Mouse (Mus musculus) kidney, embryonic 15.5 days (tissue): ENCODE data around the gene Akap9. TPM values are rescaled to one million over a fixed set of nuclear protein-coding genes. Genes with fewer than 3 reads are reported as not detected.
"Not testable (repeated sequence)": the region's sequence is repeated elsewhere in the genome, so short reads cannot be mapped to it uniquely, and the experiment has no call there.

Source experiments
- ATAC-seq: fragments of 200-750 bp; cut with Nextera tagmentation; replicated peaks from 2 replicates; pipeline ENCODE4 v1.8.0; 2017; ENCODE audit warnings: moderate TSS enrichment; ENCODE audit not compliant: low FRiP score
- H3K27ac ChIP-seq: fragments of 300-500 bp; sonication (generic); 2 replicates; pipeline ENCODE4 v1.5.1; 2015; ENCODE audit warnings: mild to moderate bottlenecking, inconsistent platforms
- H3K27me3 ChIP-seq: fragments of 300-500 bp; sonication (generic); 2 replicates; pipeline ENCODE4 v1.6.1; 2015; ENCODE audit warnings: inconsistent platforms
- H3K36me3 ChIP-seq: fragments of 300-500 bp; sonication (generic); 2 replicates; pipeline ENCODE4 v1.6.1; 2015; ENCODE audit warnings: inconsistent platforms
- H3K4me1 ChIP-seq: fragments of 300-500 bp; sonication (generic); 2 replicates; pipeline ENCODE4 v1.6.1; 2015; ENCODE audit warnings: inconsistent platforms
- H3K4me2 ChIP-seq: fragments of 300-500 bp; sonication (generic); 2 replicates; pipeline ENCODE4 v1.6.1; 2015; ENCODE audit warnings: moderate library complexity, mild to moderate bottlenecking, inconsistent platforms
- H3K4me3 ChIP-seq: fragments of 300-500 bp; sonication (generic); replicated peaks from 2 replicates; pipeline ENCODE4 v1.5.1; 2015; ENCODE audit warnings: mild to moderate bottlenecking, inconsistent platforms
- H3K9ac ChIP-seq: fragments of 300-500 bp; sonication (generic); 2 replicates; pipeline ENCODE4 v1.6.1; 2015; ENCODE audit warnings: mild to moderate bottlenecking, inconsistent platforms
- H3K9me3 ChIP-seq: fragments of 300-500 bp; sonication (generic); replicated peaks from 2 replicates; pipeline ENCODE4 v1.6.1; 2016; ENCODE audit warnings: inconsistent platforms
- WGBS: fragments of 180-500 bp; shearing (Covaris S2); methylation state at CpG from one replicate; pipeline ENCODE4 v1.1.7; 2015; ENCODE audit warnings: mixed read lengths; 5-methylcytosine and 5-hydroxymethylcytosine counted together
- polyA plus RNA-seq: library from polyadenylated mRNA; unstranded; fragments of >200 nt; fragmentation: Nextera tagmentation; extraction: Ambion mirVana; gene quantifications from 2 replicates; pipeline ENCODE4 v1.2.1, GENCODE M21; 2015

Gene Akap9
- polyA plus RNA-seq, 1 experiment from 2014 or later, result 126 TPM

DNA sequence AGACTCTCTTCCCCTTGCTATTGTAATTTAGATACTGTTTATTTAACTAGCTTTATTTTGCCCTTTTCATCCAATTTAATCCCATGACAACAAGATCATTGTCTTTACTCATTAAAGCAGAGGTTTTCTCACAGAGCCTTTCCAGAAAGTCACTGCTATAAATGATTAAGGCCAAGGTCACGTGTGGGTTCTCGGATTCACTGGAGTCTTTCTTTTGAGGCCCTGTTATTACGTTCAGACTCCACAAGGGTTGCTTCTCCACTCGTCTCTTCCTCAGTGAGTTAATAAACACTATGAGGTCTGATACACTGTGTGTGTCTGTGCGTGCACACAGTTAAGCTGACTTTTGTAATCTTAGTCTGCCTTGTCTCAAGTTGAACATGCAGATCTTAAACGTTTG, 47.0 kb downstream of the Akap9 start:
- peaks cover 69% of the 10 kb centered on the region for H3K36me3 ChIP-seq
- no peaks in the 10 kb centered on the region for H3K9me3 ChIP-seq
- 74% methylated on average over 6 of the region's 6 CpGs for WGBS

DNA sequence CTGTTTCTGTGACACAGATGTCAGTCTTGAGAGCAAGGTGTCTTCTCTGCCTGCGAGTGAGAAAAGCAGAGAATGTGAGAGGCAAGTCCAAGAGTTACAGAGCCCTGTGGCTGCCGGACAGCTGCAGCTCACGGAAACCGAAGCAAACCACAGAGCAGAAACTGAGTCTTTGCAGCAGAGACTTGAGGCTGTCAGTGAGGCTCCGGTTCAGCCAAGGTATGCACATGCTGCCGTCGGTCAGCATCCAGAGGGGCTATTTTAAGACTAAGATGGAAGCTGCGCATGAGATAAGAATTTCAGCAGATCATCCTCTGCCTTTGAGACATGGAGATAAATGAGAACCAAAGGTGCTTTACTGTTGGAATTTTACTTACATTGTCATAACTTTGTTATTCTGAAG, 48.3 kb downstream of the Akap9 start:
- Histone ChIP-seq H3K27ac (no peak overlapping the region), H3K36me3 (peaks cover 57% of the 10 kb centered on the region), H3K4me1 (no peaks in the 10 kb centered on the region), H3K27me3 (no peaks in the 10 kb centered on the region), H3K4me2 (no peak overlapping the region), H3K9me3 (no peaks in the 10 kb centered on the region), H3K4me3 (no peak overlapping the region), H3K9ac (no peak overlapping the region)
- 95% methylated on average over 8 of the region's 8 CpGs for WGBS
- ATAC-seq, result no peak

More for the DNA sequence above, 47.0 kb downstream of the Akap9 start:
- Histone ChIP-seq H3K4me1 (no peaks in the 10 kb centered on the region), H3K4me3 (no peak overlapping the region), H3K9ac (no peak overlapping the region), H3K27ac (no peak overlapping the region), H3K27me3 (no peaks in the 10 kb centered on the region), H3K4me2 (no peak overlapping the region)
- ATAC-seq, result no peak

DNA sequence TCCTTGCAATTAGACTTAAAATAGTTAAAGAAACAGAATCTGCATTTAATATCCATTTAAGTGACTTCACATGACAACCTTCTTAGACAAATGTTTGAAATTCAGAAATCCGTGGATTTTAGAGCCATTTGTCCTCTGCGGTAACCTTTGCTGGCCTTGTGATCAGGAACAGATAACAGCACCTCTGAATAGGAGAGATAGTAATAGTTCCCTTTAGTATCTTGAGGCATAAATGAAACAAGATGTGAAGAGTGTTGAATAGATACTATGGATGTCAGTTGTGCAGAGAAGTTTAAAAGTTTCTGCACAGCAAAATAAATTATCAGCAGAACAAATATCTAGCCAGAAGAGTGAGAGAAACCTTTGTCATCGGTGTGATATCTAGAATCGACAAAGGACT, 50.0 kb downstream of the Akap9 start:
- H3K9ac ChIP-seq, result no peak overlapping the region

GRCm38 (mm10) chr5:3989608-3990007, 61.8 kb downstream of the Akap9 start:
- 74% methylated on average over 1 of the region's 1 CpGs for WGBS
- Histone ChIP-seq H3K4me3 (no peak overlapping the region), H3K9ac (no peak overlapping the region), H3K4me1 (no peaks in the 10 kb centered on the region), H3K9me3 (no peaks in the 10 kb centered on the region), H3K27ac (no peak overlapping the region), H3K4me2 (no peak overlapping the region), H3K36me3 (peaks cover 38% of the 10 kb centered on the region), H3K27me3 (no peaks in the 10 kb centered on the region)
- no peak for ATAC-seq

More for the DNA sequence above, 50.0 kb downstream of the Akap9 start:
- Histone ChIP-seq H3K4me1 (no peaks in the 10 kb centered on the region), H3K27ac (no peak overlapping the region), H3K9me3 (no peaks in the 10 kb centered on the region), H3K4me3 (no peak overlapping the region), H3K27me3 (no peaks in the 10 kb centered on the region), H3K36me3 (peaks cover 52% of the 10 kb centered on the region), H3K4me2 (no peak overlapping the region)
- ATAC-seq, result no peak
- 95% methylated on average over 4 of the region's 4 CpGs for WGBS

DNA sequence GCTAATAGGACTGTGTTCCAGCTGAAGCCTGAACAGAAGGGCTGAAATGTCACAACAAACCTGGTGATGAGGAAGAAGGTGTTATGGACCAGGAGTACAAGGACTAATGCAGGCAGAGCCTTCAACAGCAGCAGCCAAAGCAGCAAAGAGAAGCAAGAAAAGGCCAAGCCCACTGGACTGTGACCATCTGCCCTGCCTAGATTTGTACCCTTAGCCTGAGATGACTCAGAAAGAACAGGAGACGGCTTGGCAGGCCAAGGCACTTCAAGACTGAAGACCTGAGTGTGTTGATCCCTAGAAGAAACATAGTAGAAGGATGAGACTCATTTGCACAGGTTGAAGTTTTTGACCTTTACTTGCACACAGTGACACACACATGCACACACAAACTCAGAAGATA, 62.6 kb downstream of the Akap9 start:
- no peak for ATAC-seq
- Histone ChIP-seq H3K9ac (no peak overlapping the region), H3K27me3 (no peaks in the 10 kb centered on the region), H3K36me3 (peaks cover 38% of the 10 kb centered on the region), H3K27ac (no peak overlapping the region), H3K4me3 (no peak overlapping the region), H3K4me1 (no peaks in the 10 kb centered on the region), H3K4me2 (no peak overlapping the region), H3K9me3 (no peaks in the 10 kb centered on the region)
- whole genome bisulfite sequencing, result 91% methylated on average over 1 of the region's 1 CpGs

DNA sequence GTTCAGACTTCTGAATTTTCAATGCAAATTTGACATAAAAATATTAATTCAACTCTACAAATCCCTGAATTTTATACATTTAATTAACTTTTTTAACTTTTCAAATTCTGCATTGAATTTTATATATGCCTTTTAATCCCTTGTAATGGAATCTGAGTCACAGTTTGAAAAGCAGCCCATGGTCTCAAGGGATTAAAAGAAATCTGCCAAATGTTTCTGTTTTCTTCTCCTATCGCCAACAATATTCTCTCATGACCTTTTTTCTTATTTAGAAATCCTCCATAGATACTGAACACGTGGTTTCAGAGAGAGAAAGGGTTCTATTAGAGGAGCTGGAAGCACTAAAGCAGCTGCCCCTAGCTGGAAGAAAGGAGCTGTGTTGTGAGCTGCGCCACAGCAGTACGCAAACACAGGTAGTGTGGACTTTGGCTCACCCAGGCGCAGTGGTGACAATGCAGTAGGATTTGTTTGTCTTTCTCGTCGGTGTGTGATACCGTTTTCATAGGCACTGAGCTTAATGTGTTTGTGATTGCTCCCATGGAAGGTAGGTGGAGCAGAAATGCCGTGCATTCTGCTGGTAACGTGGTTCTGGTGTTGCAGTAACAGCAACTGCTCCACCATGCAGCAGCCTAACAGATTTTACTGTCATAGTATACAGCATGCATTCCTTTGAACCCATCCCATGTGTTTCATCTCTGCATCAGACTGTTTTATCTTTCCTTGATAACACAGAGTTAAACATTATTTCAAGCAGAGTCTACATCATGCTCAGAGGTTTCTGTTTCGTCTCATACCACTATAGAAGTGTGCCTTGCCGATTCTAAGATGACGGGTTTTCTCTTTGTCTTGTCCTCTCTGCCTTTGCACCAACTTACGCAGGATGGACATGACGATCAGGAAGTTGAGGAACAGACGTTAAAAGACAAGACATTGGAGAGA, 76.9 kb downstream of the Akap9 start:
- WGBS, result 89% methylated on average over 16 of the region's 16 CpGs
- H3K4me2 ChIP-seq, result no peak overlapping the region
- no peak overlapping the region for H3K27ac ChIP-seq
- H3K27me3 ChIP-seq, result no peaks in the 10 kb centered on the region
- ATAC-seq, result no peak
- no peaks in the 10 kb centered on the region for H3K4me1 ChIP-seq
- H3K36me3 ChIP-seq, result peaks cover 31% of the 10 kb centered on the region
- H3K9ac ChIP-seq, result no peak overlapping the region
- H3K9me3 ChIP-seq, result no peaks in the 10 kb centered on the region
- no peak overlapping the region for H3K4me3 ChIP-seq

GRCm38 (mm10) chr5:4006606-4007005, 78.8 kb downstream of the Akap9 start:
- Histone ChIP-seq H3K4me2 (no peak overlapping the region), H3K4me1 (no peaks in the 10 kb centered on the region), H3K36me3 (peaks cover 42% of the 10 kb centered on the region), H3K9ac (no peak overlapping the region), H3K9me3 (no peaks in the 10 kb centered on the region), H3K4me3 (no peak overlapping the region), H3K27ac (no peak overlapping the region), H3K27me3 (no peaks in the 10 kb centered on the region)
- no peak for ATAC-seq
- WGBS, result 89% methylated on average over 3 of the region's 3 CpGs

GRCm38 (mm10) chr5:4008266-4008665, 80.4 kb downstream of the Akap9 start:
- WGBS, result 95% methylated on average over 10 of the region's 10 CpGs
- no peak for ATAC-seq
- Histone ChIP-seq H3K36me3 (peaks cover 53% of the 10 kb centered on the region), H3K27me3 (no peaks in the 10 kb centered on the region), H3K9me3 (no peaks in the 10 kb centered on the region), H3K4me2 (no peak overlapping the region), H3K4me1 (no peaks in the 10 kb centered on the region), H3K9ac (no peak overlapping the region), H3K4me3 (no peak overlapping the region), H3K27ac (no peak overlapping the region)

- Histone ChIP-seq H3K27ac (no peak overlapping the region), H3K9ac (no peak overlapping the region), H3K4me3 (no peak overlapping the region), H3K36me3 (peaks cover 56% of the 10 kb centered on the region), H3K4me1 (no peaks in the 10 kb centered on the region), H3K4me2 (no peak overlapping the region), H3K9me3 (no peaks in the 10 kb centered on the region), H3K27me3 (no peaks in the 10 kb centered on the region)
- ATAC-seq, result no peak
- WGBS, result 83% methylated on average over 6 of the region's 6 CpGs
These were observed 81.7 kb downstream of the Akap9 start for GRCm38 (mm10) chr5:4009540-4009939.

GRCm38 (mm10) chr5:4017646-4018045, 89.8 kb downstream of the Akap9 start:
- H3K36me3 ChIP-seq, result peaks cover 49% of the 10 kb centered on the region
- not testable (repeated sequence) for H3K27me3 ChIP-seq, H3K4me3 ChIP-seq, H3K4me2 ChIP-seq, H3K9ac ChIP-seq, H3K27ac ChIP-seq, H3K4me1 ChIP-seq, ATAC-seq, H3K9me3 ChIP-seq
- WGBS, result 92% methylated on average over 1 of the region's 1 CpGs

DNA sequence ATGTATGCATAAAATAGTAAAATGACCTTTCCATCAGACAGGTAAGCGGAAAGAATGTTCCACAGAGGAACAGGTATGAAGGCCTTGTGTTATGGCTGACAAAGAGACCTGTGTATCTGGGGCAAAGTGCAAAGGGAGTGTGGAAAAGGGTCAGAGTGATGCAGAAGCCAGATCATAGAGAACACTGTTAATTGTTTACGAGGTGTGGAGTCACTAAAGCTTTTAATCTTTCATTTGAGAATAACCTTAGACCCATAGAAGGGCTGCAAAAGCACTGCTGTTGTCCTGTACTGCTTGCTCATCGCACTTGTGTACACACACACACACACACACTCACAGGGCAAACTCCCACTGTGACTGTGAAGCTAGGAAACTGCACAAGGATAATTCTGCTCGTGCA, 91.5 kb downstream of the Akap9 start:
- Histone ChIP-seq H3K4me3 (no peak overlapping the region), H3K36me3 (peaks cover 34% of the 10 kb centered on the region), H3K27me3 (no peaks in the 10 kb centered on the region), H3K4me1 (peaks cover 11% of the 10 kb centered on the region), H3K9me3 (no peaks in the 10 kb centered on the region), H3K4me2 (no peak overlapping the region), H3K9ac (no peak overlapping the region), H3K27ac (no peak overlapping the region)
- no peak for ATAC-seq
- WGBS, result 89% methylated on average over 4 of the region's 4 CpGs

- Histone ChIP-seq H3K4me3 (no peak overlapping the region), H3K27me3 (no peaks in the 10 kb centered on the region), H3K4me2 (no peak overlapping the region), H3K36me3 (peaks cover 30% of the 10 kb centered on the region), H3K9ac (no peak overlapping the region), H3K4me1 (peaks cover 11% of the 10 kb centered on the region), H3K27ac (no peak overlapping the region), H3K9me3 (no peaks in the 10 kb centered on the region)
- ATAC-seq, result no peak
- WGBS, result 88% methylated on average over 1 of the region's 1 CpGs
These were observed 92.2 kb downstream of the Akap9 start for GRCm38 (mm10) chr5:4020018-4020417.
